Mouse (Mus musculus): ENCODE results near the gene Coq10a.

Gene Coq10a

GRCm38 (mm10) chr10:128385902-128386301 lies 17.1 kb upstream of the Coq10a start:
- no peak for DNase-seq (ENCODE audit: low read depth, low spot score)

- DNase-seq (ENCODE audit: low read depth, low spot score), result no peak
Measured at GRCm38 (mm10) chr10:128382482-128382881, 13.7 kb upstream of the Coq10a start.

- peak; percentile 60 for DNase-seq (ENCODE audit: low read depth, low spot score)
Measured at GRCm38 (mm10) chr10:128380565-128380964, 11.8 kb upstream of the Coq10a start.

GRCm38 (mm10) chr10:128379260-128379659 lies 10.5 kb upstream of the Coq10a start:
- no peak for DNase-seq (ENCODE audit: low read depth, low spot score)

GRCm38 (mm10) chr10:128378462-128378861 lies 9.7 kb upstream of the Coq10a start:
- no peak for DNase-seq (ENCODE audit: low read depth, low spot score)

- no peak for DNase-seq (ENCODE audit: low read depth, low spot score)
Measured at GRCm38 (mm10) chr10:128377940-128378448, 9.2 kb upstream of the Coq10a start.

- no peak for DNase-seq (ENCODE audit: low read depth, low spot score)
Measured at GRCm38 (mm10) chr10:128377222-128377939, 8.6 kb upstream of the Coq10a start.

- peak; percentile 92 for DNase-seq (ENCODE audit: low read depth, low spot score)
Measured at GRCm38 (mm10) chr10:128376455-128377211, 7.8 kb upstream of the Coq10a start, which contains the start of gene Ankrd52. Ankrd52 (plus strand) TSS chr10:128377115.

- no peak for DNase-seq (ENCODE audit: low read depth, low spot score)
Measured at GRCm38 (mm10) chr10:128376099-128376454, 7.3 kb upstream of the Coq10a start.

- peak; percentile 61 for DNase-seq (ENCODE audit: low read depth, low spot score)
Measured at GRCm38 (mm10) chr10:128374393-128374792, 5.6 kb upstream of the Coq10a start.

- no peak for DNase-seq (ENCODE audit: low read depth, low spot score)
Measured at GRCm38 (mm10) chr10:128372989-128373748, 4.4 kb upstream of the Coq10a start.

GRCm38 (mm10) chr10:128372142-128372541 lies 3.3 kb upstream of the Coq10a start:
- DNase-seq (ENCODE audit: low read depth, low spot score), result no peak

GRCm38 (mm10) chr10:128370601-128371000 lies 1.8 kb upstream of the Coq10a start:
- no peak for DNase-seq (ENCODE audit: low read depth, low spot score)

GRCm38 (mm10) chr10:128370021-128370420 lies 1.2 kb upstream of the Coq10a start:
- DNase-seq (ENCODE audit: low read depth, low spot score), result no peak

GRCm38 (mm10) chr10:128369599-128369998 lies 802 bp upstream of the Coq10a start:
- DNase-seq (ENCODE audit: low read depth, low spot score), result no peak

GRCm38 (mm10) chr10:128369218-128369543 lies 384 bp upstream of the Coq10a start:
- no peak for DNase-seq (ENCODE audit: low read depth, low spot score)

- DNase-seq (ENCODE audit: low read depth, low spot score), result no peak
Measured at GRCm38 (mm10) chr10:128367899-128368401, 847 bp downstream of the Coq10a start.

- peak; percentile 52 for DNase-seq (ENCODE audit: low read depth, low spot score)
Measured at GRCm38 (mm10) chr10:128362568-128362967, 6.2 kb downstream of the Coq10a start.

GRCm38 (mm10) chr10:128361836-128362235 lies 7.0 kb downstream of the Coq10a start:
- no peak for DNase-seq (ENCODE audit: low read depth, low spot score)

- DNase-seq (ENCODE audit: low read depth, low spot score), result no peak
Measured at GRCm38 (mm10) chr10:128359226-128359625, 9.6 kb downstream of the Coq10a start.

GRCm38 (mm10) chr10:128358796-128359195 lies 10.0 kb downstream of the Coq10a start:
- peak; percentile 84 for DNase-seq (ENCODE audit: low read depth, low spot score)

- no peak for DNase-seq (ENCODE audit: low read depth, low spot score)
Measured at GRCm38 (mm10) chr10:128347541-128347940, 21.3 kb downstream of the Coq10a start.
